Mouse (Mus musculus) embryonic facial prominence, embryonic 12.5 days (tissue): ENCODE results near the gene Stip1. TPM values are rescaled to one million over a fixed set of nuclear protein-coding genes. Genes with fewer than 3 reads are reported as not detected.
A peak's percentile ranks its signal among the peaks of the same experiment; 100 is the strongest.
"Not testable (repeated sequence)": the region's sequence is repeated elsewhere in the genome, so short reads cannot be mapped to it uniquely, and the experiment has no call there.

ENCODE experiments used
- ATAC-seq: fragments of 200-750 bp; cut with Nextera tagmentation; 2 replicates; pipeline ENCODE4 v1.8.0; 2017; ENCODE audit not compliant: insufficient number of reproducible peaks, insufficient read depth, low FRiP score, low TSS enrichment
- H3K27ac ChIP-seq: fragments of 300-500 bp; sonication (generic); 2 replicates; pipeline ENCODE4 v1.5.1; 2016; ENCODE audit warnings: mild to moderate bottlenecking
- H3K27me3 ChIP-seq: fragments of 300-500 bp; sonication (generic); 2 replicates; pipeline ENCODE4 v1.6.1; 2016; ENCODE audit warnings: mild to moderate bottlenecking, moderate library complexity
- H3K36me3 ChIP-seq: fragments of 300-500 bp; sonication (generic); 2 replicates; pipeline ENCODE4 v1.6.1; 2016; ENCODE audit warnings: mild to moderate bottlenecking
- H3K4me1 ChIP-seq: fragments of 300-500 bp; sonication (generic); 2 replicates; pipeline ENCODE4 v1.6.1; 2016
- H3K4me2 ChIP-seq: fragments of 300-500 bp; sonication (generic); replicated peaks from 2 replicates; pipeline ENCODE4 v1.6.1; 2016; ENCODE audit warnings: mild to moderate bottlenecking, moderate library complexity
- H3K4me3 ChIP-seq: fragments of 300-500 bp; sonication (generic); 2 replicates; pipeline ENCODE4 v1.5.1; 2016; ENCODE audit warnings: mild to moderate bottlenecking
- H3K9ac ChIP-seq: fragments of 300-500 bp; sonication (generic); 2 replicates; pipeline ENCODE4 v1.6.1; 2016; ENCODE audit warnings: mild to moderate bottlenecking, moderate library complexity
- H3K9me3 ChIP-seq: fragments of 300-500 bp; sonication (generic); 2 replicates; pipeline ENCODE4 v1.6.1; 2016; ENCODE audit warnings: mild to moderate bottlenecking, moderate library complexity
- WGBS: fragments of 180-500 bp; shearing (Covaris S2); methylation state at CpG from one replicate; pipeline ENCODE4 v1.1.7; 2016; 5-methylcytosine and 5-hydroxymethylcytosine counted together
- polyA plus RNA-seq: library from polyadenylated mRNA; unstranded; fragments of >200 nt; fragmentation: Nextera tagmentation; extraction: Ambion mirVana; gene quantifications from 2 replicates; pipeline ENCODE4 v1.2.1, GENCODE M21; 2016

Gene Stip1
- 273 and 275 TPM in 2 replicates for polyA plus RNA-seq

DNA sequence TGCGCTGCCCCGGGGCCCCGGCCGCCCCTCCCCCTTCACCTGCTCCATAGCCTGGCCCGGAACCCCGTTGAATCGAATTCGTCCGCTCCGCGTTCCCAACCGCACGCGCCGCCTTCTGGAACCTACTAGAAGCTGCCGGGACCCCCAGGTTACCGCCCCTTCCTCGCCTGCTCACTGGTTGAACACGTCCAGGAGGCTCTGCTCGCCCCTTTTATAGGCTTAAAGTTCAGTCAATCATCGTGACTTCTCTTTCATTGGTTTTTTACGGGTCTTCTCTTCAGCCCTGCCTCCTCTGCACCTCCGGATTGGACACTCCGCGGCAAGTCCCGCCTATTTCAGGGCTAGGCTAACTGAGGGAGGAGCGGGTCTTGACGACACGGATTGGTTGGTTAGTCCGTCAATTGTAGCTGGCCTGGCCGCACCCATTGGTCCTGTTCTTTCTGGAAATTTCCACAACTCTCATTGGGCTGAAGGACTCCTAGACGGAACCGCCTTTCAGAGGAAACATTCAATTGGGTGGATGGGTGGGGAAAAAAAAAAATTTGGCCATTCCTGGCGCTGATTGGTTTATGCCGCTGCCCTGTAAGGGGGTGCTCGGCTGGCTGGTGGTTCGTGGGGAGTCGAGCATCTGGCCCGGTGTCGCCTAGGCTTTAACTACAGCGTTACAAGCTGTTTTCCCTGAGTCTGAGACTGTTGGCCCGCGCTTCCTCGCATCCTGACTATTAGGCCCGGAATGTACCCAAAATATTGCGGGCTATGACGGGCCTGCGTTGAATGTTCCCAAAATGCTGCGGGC, at the start of gene Stip1:
Stip1 (minus strand) TSS at position 127 of the 796 bp plus-strand sequence.
- peak within 1 kb of the TSS; percentile 89 for H3K9ac ChIP-seq
- under 1% methylated on average over 49 of the region's 49 CpGs for WGBS

DNA sequence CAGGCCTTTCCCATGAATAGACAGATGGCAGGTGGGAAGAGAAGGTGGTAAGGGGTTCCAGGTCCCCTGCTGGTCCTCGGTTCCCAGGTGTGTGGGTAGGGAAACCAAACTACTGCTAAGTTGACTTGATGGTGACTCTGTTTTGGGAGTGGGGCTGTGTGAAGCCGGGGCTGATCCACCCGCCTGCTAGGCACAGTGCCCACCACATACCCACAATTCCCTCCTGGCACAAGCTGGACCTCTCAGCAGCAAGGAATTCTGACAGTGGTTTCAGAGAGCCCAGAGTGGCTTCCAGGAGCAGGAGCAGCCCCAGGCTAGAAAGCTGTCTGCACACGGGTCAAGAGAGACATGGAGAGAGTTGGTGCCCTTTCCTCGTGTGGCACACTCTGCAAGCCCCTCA, 49.3 kb upstream of the Stip1 start:
- H3K27ac ChIP-seq, result no peak overlapping the region
- H3K36me3 ChIP-seq, result no peaks in the 10 kb centered on the region
- H3K9ac ChIP-seq, result no peak overlapping the region
- no peak for ATAC-seq
- no peak overlapping the region for H3K4me2 ChIP-seq
- no peak overlapping the region for H3K4me3 ChIP-seq
- 55% methylated on average over 5 of the region's 5 CpGs for WGBS
- H3K27me3 ChIP-seq, result peaks cover 13% of the 10 kb centered on the region
- H3K9me3 ChIP-seq, result no peaks in the 10 kb centered on the region
- H3K4me1 ChIP-seq, result peaks cover 39% of the 10 kb centered on the region

More for the DNA sequence above, at the start of gene Stip1:
- Histone ChIP-seq H3K36me3 (peaks cover 11% of the 10 kb centered on the region), H3K4me2 (peak within 1 kb of the TSS; percentile 78), H3K9me3 (no peaks in the 10 kb centered on the region), H3K4me1 (peaks cover 14% of the 10 kb centered on the region), H3K4me3 (peak within 1 kb of the TSS; percentile 77), H3K27me3 (no peaks in the 10 kb centered on the region), H3K27ac (peak within 1 kb of the TSS; percentile 94)
- peak; percentile 97 for ATAC-seq

DNA sequence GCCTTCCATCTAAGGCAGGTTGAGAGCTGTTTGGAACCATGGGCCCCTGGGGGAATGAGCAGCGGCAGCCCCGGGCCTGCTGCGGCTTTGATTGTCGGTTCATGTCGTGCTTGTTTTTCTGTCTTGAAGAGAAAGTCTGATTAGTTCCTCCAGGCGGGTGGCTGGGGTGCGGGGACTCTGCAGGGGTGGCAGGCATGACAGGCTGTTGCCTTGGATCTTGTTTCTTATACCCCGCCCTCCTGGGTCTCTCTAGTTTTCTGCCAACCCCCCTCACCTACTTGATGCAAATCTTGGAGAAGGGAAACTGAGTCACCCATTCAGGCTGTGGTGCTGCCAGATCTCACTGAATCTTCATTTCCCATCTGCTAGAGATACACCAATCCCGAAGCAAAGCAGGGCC, 48.8 kb upstream of the Stip1 start:
- Histone ChIP-seq H3K27me3 (peaks cover 15% of the 10 kb centered on the region), H3K4me2 (peak overlapping the region; percentile 9; the same call in 1 of the 2 replicates), H3K36me3 (no peaks in the 10 kb centered on the region), H3K4me3 (no peak overlapping the region), H3K9ac (no peak overlapping the region), H3K9me3 (no peaks in the 10 kb centered on the region), H3K27ac (no peak overlapping the region; the same call in 1 of the 2 replicates), H3K4me1 (peaks cover 43% of the 10 kb centered on the region)
- no peak for ATAC-seq
- 7% methylated on average over 9 of the region's 9 CpGs for WGBS

DNA sequence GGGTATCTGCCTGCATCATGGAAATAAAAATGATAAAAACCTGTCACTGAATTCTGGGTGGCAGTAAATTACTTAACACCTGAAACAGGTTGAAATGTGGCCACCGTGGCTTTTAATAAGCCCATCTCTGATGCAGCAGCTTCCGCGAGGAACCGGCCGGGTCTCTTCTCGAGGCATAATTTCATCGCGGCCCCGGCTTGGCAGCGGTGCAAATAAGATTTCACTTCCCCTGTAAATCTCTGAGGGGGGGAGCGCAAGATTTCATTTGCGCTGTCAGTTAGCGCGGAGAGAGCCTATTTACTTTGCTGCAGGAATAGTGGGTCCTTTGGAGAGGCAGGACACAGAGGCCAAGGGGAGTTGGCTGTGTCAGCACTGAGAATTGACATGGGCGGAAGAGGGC, 45.0 kb upstream of the Stip1 start:
- H3K4me3 ChIP-seq, result no peak overlapping the region
- H3K4me1 ChIP-seq, result peaks cover 26% of the 10 kb centered on the region
- H3K36me3 ChIP-seq, result no peaks in the 10 kb centered on the region
- no peak for ATAC-seq
- no peak overlapping the region for H3K9ac ChIP-seq
- no peak overlapping the region for H3K4me2 ChIP-seq
- no peaks in the 10 kb centered on the region for H3K9me3 ChIP-seq
- H3K27me3 ChIP-seq, result peaks cover 13% of the 10 kb centered on the region
- no peak overlapping the region for H3K27ac ChIP-seq
- 71% methylated on average over 15 of the region's 15 CpGs for WGBS

DNA sequence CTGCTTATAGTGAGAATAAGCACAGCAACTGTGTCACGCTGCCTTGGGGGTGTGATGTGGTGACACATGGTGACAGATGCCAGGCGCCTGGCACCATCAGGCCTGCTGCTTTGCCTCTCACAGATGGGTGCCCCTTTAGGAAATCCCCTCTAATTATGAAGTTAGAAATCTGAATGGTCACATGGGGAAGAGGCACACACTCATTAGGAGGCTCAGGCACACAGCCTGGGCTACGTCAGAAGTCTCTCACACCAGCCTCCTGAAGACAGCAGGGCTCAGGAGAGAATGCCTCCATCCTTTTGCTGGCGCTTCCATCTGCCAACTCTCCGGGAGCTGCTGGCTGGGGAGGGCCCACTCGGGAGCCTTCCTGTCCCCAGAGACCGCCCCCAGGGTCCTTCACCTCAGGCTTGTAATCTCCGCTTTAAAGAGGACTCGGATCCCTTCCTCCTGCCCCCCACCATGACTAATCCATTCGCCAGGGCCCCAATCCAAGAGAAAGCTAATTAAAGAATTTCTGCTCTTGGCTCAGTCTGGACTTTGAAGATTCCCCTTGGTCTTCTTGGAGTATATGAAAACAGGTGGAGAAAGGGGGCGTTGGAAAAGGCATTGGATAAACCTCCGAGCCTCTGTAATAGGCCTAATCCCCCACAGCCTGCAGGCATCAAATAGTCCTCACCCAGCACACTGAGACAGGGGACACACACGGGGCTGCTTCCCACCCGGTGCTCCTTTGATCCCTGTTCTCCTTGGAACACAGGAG, 43.4 kb upstream of the Stip1 start:
- Histone ChIP-seq H3K9me3 (no peaks in the 10 kb centered on the region), H3K4me3 (no peak overlapping the region), H3K27ac (0 out of 2 replicates have a peak overlapping the region, but pooled peaks have one; percentile 14), H3K36me3 (no peaks in the 10 kb centered on the region), H3K4me1 (peaks cover 17% of the 10 kb centered on the region), H3K9ac (no peak overlapping the region), H3K4me2 (no peak overlapping the region), H3K27me3 (peaks cover 5% of the 10 kb centered on the region)
- ATAC-seq, result peak; percentile 23; the same call in 1 of the 2 replicates
- WGBS, result 20% methylated on average over 14 of the region's 14 CpGs

DNA sequence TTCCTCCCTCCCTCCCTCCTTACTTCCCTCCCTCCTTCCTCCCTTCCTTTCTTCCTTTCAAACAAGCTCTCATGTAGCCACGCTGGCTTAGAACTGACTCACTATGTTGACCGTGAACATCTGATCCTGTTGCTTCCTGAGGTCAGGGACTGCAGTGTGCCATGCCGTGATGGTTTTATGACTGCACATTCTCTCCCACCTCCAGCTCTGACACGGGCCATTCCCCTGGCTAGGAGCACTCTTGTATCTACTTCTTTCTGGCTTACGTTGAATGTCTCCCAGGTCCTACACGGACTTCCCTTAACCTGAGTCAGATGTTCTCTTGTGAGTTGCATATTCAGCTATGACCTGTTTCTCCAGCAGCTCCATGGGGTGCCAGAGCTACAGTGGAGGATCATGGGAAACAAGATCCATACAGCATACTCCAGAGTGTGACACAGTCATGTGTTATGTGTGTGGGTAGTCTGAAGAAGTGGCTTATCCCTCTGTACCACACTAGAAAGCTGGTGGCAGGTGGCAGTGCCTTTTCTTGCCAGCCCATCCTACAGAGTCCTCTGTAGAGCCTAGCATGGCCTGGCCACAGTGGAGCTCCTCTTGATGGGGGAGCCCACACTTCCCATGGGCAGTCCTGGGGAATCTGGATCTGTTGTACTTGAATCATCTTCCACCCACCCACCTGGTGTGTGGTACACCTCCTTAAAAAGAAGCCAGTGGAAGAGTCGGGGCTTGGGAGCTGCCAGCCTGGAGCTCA, 41.9 kb upstream of the Stip1 start:
- Histone ChIP-seq H3K27ac (no peak overlapping the region), H3K4me1 (peaks cover 11% of the 10 kb centered on the region), H3K36me3 (no peaks in the 10 kb centered on the region), H3K4me3 (no peak overlapping the region), H3K9me3 (no peaks in the 10 kb centered on the region), H3K9ac (no peak overlapping the region), H3K4me2 (no peak overlapping the region), H3K27me3 (peaks cover 3% of the 10 kb centered on the region; the same call in 1 of the 2 replicates)
- ATAC-seq, result no peak
- 64% methylated on average over 7 of the region's 7 CpGs for WGBS

DNA sequence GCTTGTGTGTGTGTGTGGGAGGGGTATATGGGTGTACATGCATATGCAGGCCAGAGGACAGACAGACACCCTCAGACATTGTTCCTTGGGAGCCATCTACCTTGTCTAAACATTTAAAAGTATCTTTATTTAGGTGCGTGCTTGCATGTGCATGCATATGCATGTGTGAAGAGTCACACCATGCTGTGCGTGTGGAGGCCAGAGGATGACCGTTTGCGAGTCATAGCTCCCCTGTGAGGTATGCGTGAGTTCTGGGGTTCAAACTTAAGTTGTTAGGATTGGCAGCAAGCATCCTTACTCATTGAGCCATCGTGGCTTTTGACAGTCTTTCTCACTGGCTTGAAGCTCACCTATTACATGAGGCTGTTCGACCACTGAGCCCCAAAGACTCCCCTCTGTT, 38.5 kb upstream of the Stip1 start:
- no peak overlapping the region for H3K4me3 ChIP-seq
- no peak overlapping the region for H3K27ac ChIP-seq
- no peak for ATAC-seq
- no peaks in the 10 kb centered on the region for H3K36me3 ChIP-seq
- no peaks in the 10 kb centered on the region for H3K27me3 ChIP-seq
- WGBS, result 87% methylated on average over 7 of the region's 7 CpGs
- no peak overlapping the region for H3K4me2 ChIP-seq
- H3K9ac ChIP-seq, result no peak overlapping the region
- H3K9me3 ChIP-seq, result no peaks in the 10 kb centered on the region
- peaks cover 4% of the 10 kb centered on the region for H3K4me1 ChIP-seq

DNA sequence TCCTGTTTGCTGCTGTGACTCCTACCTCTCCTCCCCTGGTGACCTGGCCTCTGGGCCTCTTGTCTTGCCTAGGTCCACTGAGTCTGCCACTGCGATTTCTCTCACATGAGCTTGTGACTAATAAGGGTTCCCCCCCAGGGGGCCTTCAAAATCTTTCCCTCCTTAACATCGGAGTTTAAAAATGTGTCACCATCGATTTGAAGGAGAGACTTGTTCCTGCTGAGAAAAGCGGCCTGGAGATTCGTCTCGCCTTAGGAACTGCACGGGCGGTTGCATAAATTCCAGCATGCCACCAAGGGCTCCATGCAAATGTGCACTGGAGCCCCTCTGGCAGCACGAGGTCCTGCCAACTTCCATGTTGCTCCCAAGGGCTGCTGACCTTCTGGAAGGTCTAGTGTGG, 37.9 kb upstream of the Stip1 start:
- no peaks in the 10 kb centered on the region for H3K36me3 ChIP-seq
- no peak overlapping the region for H3K4me3 ChIP-seq
- 51% methylated on average over 9 of the region's 9 CpGs for WGBS
- H3K4me2 ChIP-seq, result no peak overlapping the region
- H3K9me3 ChIP-seq, result no peaks in the 10 kb centered on the region
- H3K9ac ChIP-seq, result no peak overlapping the region
- ATAC-seq, result no peak
- no peaks in the 10 kb centered on the region; the same call in 1 of the 2 replicates for H3K4me1 ChIP-seq
- no peak overlapping the region for H3K27ac ChIP-seq
- no peaks in the 10 kb centered on the region for H3K27me3 ChIP-seq

DNA sequence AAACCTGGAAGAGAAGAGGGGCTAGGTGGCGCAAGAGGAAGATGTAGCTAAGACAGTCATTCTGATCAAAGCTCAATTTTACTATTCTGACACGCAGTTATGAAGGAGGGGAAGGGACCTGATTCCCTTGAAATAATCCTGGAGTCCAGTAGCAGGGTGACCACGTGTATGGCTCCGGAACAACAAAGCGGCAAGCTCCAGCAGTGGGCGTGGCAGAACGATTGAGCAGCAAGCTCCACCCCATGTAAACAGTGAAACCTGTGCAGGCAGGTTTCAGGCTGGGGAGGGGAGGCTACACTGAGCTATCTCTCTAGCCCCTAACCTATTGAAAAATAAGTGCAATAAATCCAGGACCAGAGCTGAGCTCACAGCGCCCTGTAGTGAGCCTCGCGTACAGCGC, 35.6 kb upstream of the Stip1 start:
- ATAC-seq, H3K4me1 ChIP-seq: not testable (repeated sequence)

DNA sequence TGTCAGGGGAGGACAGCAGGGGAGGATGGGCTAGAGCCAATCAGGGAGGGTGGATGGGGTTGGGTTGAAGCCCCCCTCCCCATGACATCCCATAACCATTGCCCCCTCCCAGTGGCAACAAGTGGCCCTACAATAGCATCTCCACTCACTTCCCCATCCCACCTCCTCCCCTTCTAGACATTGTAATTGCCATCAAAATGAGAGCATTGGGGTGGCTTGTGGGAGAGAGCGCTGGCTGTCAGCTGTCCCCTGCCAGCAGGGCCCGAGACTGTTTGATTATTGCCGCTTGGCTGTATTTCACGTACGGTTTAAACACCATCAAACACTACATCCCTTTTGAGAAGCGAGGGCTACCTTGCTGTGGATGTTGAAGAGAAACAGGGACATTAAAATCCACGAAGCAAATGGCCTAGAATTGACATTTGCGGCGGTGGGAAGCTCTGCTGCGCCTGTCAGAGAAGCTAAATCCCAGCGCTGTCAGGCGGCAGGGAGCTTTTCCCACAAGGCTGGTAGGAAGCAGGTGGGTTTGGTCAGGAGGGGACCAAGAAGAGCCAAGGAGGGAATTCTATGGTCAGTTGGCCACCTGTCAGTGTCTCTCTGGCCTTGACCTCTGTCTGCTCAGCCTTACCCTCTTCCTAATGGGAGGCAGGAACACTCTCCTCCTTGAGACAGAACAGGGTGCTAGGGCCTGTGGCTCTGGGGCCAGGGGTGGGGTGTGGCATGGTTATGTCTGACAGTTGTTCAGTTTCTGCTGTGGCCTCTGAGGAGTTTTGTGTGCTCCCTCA, 34.4 kb upstream of the Stip1 start:
- WGBS, result 46% methylated on average over 12 of the region's 12 CpGs
- H3K27me3 ChIP-seq, result 0 out of 2 replicates have a peak, but pooled peaks cover 3% of the 10 kb centered on the region
- H3K4me3 ChIP-seq, result no peak overlapping the region
- peaks cover 18% of the 10 kb centered on the region for H3K4me1 ChIP-seq
- no peak for ATAC-seq
- no peaks in the 10 kb centered on the region for H3K9me3 ChIP-seq
- H3K36me3 ChIP-seq, result no peaks in the 10 kb centered on the region
- H3K9ac ChIP-seq, result no peak overlapping the region
- H3K4me2 ChIP-seq, result no peak overlapping the region
- no peak overlapping the region for H3K27ac ChIP-seq

More for the DNA sequence above, 35.6 kb upstream of the Stip1 start:
- H3K27me3 ChIP-seq, H3K9me3 ChIP-seq, H3K36me3 ChIP-seq, H3K4me3 ChIP-seq, H3K4me2 ChIP-seq, H3K27ac ChIP-seq, H3K9ac ChIP-seq: not testable (repeated sequence)
- WGBS, result 77% methylated on average over 11 of the region's 11 CpGs

DNA sequence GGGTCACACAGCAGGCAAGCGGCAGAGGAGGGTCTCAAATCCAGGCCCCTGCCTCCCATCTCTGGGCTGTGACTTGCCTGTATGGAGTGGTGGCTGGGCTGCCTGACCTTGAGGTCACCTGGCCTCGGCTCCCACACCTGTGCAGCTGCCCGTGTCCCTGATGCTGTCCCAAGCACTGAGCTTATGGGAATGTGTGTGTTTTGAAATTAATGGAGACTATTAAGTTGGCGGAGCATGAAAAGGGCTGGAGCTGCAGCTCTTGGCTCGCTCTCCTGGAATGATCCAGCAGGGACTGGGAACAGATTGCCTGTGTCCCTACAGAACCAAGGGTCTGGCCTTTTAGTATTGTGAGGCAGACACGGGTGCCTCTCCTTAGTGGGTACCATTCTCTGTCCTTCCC, 32.5 kb upstream of the Stip1 start:
- Histone ChIP-seq H3K4me3 (no peak overlapping the region), H3K36me3 (no peaks in the 10 kb centered on the region), H3K9ac (no peak overlapping the region), H3K27ac (no peak overlapping the region), H3K4me1 (peaks cover 33% of the 10 kb centered on the region), H3K9me3 (no peaks in the 10 kb centered on the region), H3K27me3 (0 out of 2 replicates have a peak, but pooled peaks cover 9% of the 10 kb centered on the region), H3K4me2 (no peak overlapping the region)
- WGBS, result 65% methylated on average over 6 of the region's 6 CpGs
- no peak for ATAC-seq
